Mouse (Mus musculus) embryo, embryonic 9.5 days (tissue): ENCODE results near the gene Zfp972.
A peak's percentile ranks its signal among the peaks of the same experiment; 100 is the strongest.
"Not testable (repeated sequence)": the region's sequence is repeated elsewhere in the genome, so short reads cannot be mapped to it uniquely, and the experiment has no call there.

ENCODE experiments used
- DNase-seq: peaks from one replicate; pipeline ENCODE4 v3.0.0-alpha.2; 2017; ENCODE audit errors: extremely low spot score

Gene Zfp972

DNA sequence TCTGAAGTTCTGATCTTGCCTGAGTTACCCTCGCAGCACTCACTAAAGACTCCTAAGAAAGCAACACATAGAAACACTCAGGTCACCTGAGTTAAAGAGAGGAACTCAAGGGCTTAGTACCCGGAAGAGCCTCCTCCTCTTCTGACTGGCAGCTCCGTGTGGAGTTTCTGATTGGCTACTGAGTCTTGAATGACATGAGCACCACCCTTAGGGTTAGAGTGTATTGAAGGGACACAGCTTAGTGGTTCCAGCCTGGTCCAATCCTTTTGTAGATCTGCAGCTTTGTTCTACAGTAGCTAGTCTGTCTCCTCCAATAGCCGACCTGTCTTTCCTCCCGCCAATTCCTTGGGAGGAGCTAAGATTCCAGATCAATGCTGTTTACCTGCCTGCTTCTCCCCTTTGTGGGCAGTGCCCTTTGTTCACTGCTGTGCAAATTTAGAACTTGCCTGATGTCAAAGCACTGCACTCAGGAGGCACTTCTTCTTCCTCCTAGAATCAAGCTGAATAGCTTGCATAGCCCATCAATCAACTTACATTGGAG, at the start of gene Zfp972:
Gene Zfp972 (minus strand): TSS at position 51 of the 541 bp plus-strand sequence.
- not testable (repeated sequence) for DNase-seq

DNA sequence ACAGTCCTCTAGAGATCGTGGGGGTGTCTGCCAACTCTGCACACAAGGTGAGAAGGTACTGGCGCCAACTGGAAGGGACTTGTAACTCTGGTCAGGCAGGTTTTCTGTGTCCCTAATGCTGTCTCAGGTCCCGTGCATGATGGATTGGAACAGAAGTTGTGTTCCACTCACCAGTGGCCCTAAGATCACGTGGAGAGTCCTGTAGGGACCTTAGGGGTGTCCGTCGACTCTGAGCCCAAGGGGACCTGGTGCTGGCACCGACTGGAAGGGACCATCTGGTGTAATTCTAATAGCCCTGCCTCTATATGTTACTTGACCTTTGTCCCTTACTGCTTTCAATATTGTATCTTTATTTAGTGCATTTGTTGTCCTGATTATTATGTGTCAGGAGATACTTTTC, 49.4 kb upstream of the Zfp972 start:
- not testable (repeated sequence) for DNase-seq

GRCm38 (mm10) chr2:177957145-177957544, 31.7 kb upstream of the Zfp972 start, which contains the start of gene Gm14326:
Gene Gm14326, minus strand, starts transcription at chr2:177957297.
- DNase-seq: not testable (repeated sequence)

DNA sequence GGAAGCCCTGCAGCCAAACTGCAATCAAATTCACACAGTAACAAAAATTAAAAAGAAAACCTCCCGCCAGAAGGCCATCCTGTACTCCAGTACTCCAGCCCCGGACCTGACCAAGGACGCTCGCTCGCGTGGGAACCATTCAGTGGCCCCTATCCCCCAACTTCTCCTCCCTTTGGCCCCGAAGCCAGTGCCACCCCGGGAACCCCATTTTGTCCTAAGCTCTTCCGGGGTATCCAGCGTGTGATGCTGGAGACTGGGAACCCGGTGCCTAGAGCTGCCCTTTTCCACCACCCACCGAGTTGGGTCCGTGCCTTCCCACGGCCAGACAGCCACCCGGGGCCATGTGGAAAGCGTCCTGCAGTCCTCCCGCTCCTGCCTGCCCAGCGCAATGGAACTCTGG, 31.3 kb upstream of the Zfp972 start:
- peak; percentile 0 for DNase-seq

GRCm38 (mm10) chr2:177903276-177903675, 22.1 kb downstream of the Zfp972 start:
- DNase-seq: not testable (repeated sequence)

GRCm38 (mm10) chr2:177898171-177898570, 27.2 kb downstream of the Zfp972 start:
- DNase-seq: not testable (repeated sequence)

- DNase-seq: not testable (repeated sequence)
Measured at GRCm38 (mm10) chr2:177897046-177897578, 28.3 kb downstream of the Zfp972 start, which contains the start of gene Gm14327. Gene Gm14327, plus strand, starts transcription at chr2:177897096.

DNA sequence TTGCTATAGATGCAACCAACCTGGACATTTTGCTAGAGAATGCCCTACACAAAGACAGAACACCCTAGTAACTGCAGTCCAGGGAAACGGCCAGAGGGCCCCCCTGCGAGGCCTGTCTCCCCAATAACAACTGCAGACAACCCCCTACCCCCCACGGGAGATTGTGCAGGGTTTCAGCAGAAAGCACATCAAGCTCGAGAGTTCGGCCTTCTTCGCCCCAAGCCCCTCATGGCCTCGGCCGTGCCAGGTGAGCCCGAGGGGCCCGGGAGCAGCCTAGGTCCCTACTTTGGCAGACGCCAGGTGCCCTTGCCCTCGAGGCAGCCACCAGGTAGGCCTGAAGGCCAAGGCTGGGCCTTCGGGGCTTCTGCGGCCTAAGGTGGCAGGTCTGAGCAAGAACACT, 37.7 kb downstream of the Zfp972 start:
- not testable (repeated sequence) for DNase-seq

- not testable (repeated sequence) for DNase-seq
Measured at GRCm38 (mm10) chr2:177862254-177862653, 63.2 kb downstream of the Zfp972 start.
